Mouse (Mus musculus) left cerebral cortex, adult 18-20 months (tissue): Measurements from ENCODE around the gene Gm20890. TPM values are rescaled to one million over a fixed set of nuclear protein-coding genes. Genes with fewer than 3 reads are reported as not detected.
"Not testable (repeated sequence)": the region's sequence is repeated elsewhere in the genome, so short reads cannot be mapped to it uniquely, and the experiment has no call there.

ENCODE experiments used
- DNase-seq, 2 experiments: peaks; one replicate each; pipeline ENCODE4 v3.0.0; 2021 to 2022; ENCODE audit warnings: low spot score in 2 of 2, mixed read lengths in 1 of 2
- long read RNA-seq, 2 experiments: library from polyadenylated mRNA; stranded (forward); transcript quantifications; one replicate each; pipeline ENCODE4 v2.0.0; 2021
- total RNA-seq, 2 experiments: library from RNA; stranded (reverse); gene quantifications; 2 replicates each; pipeline ENCODE4 v1.2.3; 2021

Gm20890 gene
- not detected for total RNA-seq
- long read RNA-seq, experiment 1: 0 reads
- long read RNA-seq, experiment 2: 0 reads

DNA sequence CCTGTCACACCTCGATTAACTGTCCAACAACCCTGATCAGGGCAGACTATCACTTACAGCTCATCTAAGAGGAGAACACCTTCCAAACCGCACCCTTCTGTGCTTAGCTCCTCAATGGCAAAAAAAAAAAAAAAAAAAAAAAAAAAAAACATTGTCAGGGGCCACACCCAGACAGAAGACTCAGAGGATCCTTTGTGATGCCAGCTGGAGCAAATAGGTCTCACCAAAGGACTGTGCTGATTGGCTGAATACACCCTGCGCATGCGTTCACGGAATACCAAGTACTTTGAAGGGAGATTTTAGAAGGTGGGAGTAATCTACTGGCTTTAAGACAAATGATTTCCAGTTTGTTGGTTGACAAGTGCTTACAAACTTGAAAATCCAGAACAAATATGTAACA is at the start of gene Gm20890:
Gene Gm20890, minus strand, starts transcription at position 101 of the 400 bp plus-strand sequence.
- DNase-seq: not testable (repeated sequence)
